Mouse (Mus musculus): ENCODE data around the gene Mei1. TPM values are rescaled to one million over a fixed set of nuclear protein-coding genes. Genes with fewer than 3 reads are reported as not detected.

Gene Mei1
- polyA plus RNA-seq, 1 experiment = 0.13 TPM

- Histone ChIP-seq H3K27ac (ENCODE audit: insufficient read depth, low read length) (no peak overlapping the region), H3K4me1 (ENCODE audit: control insufficient read depth, insufficient read depth, low read length) (peaks cover 33% of the 10 kb centered on the region), H3K4me3 (replicated peaks; ENCODE audit: insufficient read depth, low read depth, low read length) (no peak overlapping the region), H3K27me3 (ENCODE audit: control insufficient read depth, insufficient read depth, low read length) (no peaks in the 10 kb centered on the region)
- 78% methylated on average over 7 of the region's 7 CpGs for WGBS
- TF ChIP-seq POLR2A (IDR thresholded peaks at IDR 0.05; ENCODE audit: borderline replicate concordance, insufficient read depth, low read length) (no peak), CTCF (IDR thresholded peaks at IDR 0.05; ENCODE audit: borderline replicate concordance, insufficient read depth, low read depth, low read length) (no peak)
- DNase-seq = no peak
Measured at GRCm38 (mm10) chr15:82164496-82164895, 94.7 kb downstream of the Mei1 start.

GRCm38 (mm10) chr15:82165332-82166239, 95.8 kb downstream of the Mei1 start:
- TF ChIP-seq POLR2A (IDR thresholded peaks at IDR 0.05; ENCODE audit: borderline replicate concordance, insufficient read depth, low read length) (no peak), CTCF (IDR thresholded peaks at IDR 0.05; ENCODE audit: borderline replicate concordance, insufficient read depth, low read depth, low read length) (peak; percentile 87)
- Histone ChIP-seq H3K27ac (ENCODE audit: insufficient read depth, low read length) (no peak overlapping the region), H3K4me3 (replicated peaks; ENCODE audit: insufficient read depth, low read depth, low read length) (no peak overlapping the region), H3K27me3 (ENCODE audit: control insufficient read depth, insufficient read depth, low read length) (no peaks in the 10 kb centered on the region), H3K4me1 (ENCODE audit: control insufficient read depth, insufficient read depth, low read length) (peaks cover 26% of the 10 kb centered on the region)
- WGBS = 49% methylated on average over 8 of the region's 8 CpGs
- peak; percentile 69 to 83 for DNase-seq

GRCm38 (mm10) chr15:82166240-82167100, 96.7 kb downstream of the Mei1 start:
- no peak for TF ChIP-seq CTCF (IDR thresholded peaks at IDR 0.05; ENCODE audit: borderline replicate concordance, insufficient read depth, low read depth, low read length)
- TF ChIP-seq POLR2A (IDR thresholded peaks at IDR 0.05; ENCODE audit: borderline replicate concordance, insufficient read depth, low read length) = no peak
- Histone ChIP-seq H3K27ac (ENCODE audit: insufficient read depth, low read length) (no peak overlapping the region), H3K27me3 (ENCODE audit: control insufficient read depth, insufficient read depth, low read length) (no peaks in the 10 kb centered on the region), H3K4me3 (replicated peaks; ENCODE audit: insufficient read depth, low read depth, low read length) (no peak overlapping the region), H3K4me1 (ENCODE audit: control insufficient read depth, insufficient read depth, low read length) (peaks cover 29% of the 10 kb centered on the region)
- WGBS = 62% methylated on average over 22 of the region's 22 CpGs
- DNase-seq = no peak

- DNase-seq = no peak
- 49% methylated on average over 23 of the region's 23 CpGs for WGBS
- Histone ChIP-seq H3K27me3 (ENCODE audit: control insufficient read depth, insufficient read depth, low read length) (no peaks in the 10 kb centered on the region), H3K27ac (ENCODE audit: insufficient read depth, low read length) (no peak overlapping the region), H3K4me1 (ENCODE audit: control insufficient read depth, insufficient read depth, low read length) (peaks cover 35% of the 10 kb centered on the region), H3K4me3 (replicated peaks; ENCODE audit: insufficient read depth, low read depth, low read length) (no peak overlapping the region)
- TF ChIP-seq POLR2A (IDR thresholded peaks at IDR 0.05; ENCODE audit: borderline replicate concordance, insufficient read depth, low read length) = no peak
- TF ChIP-seq CTCF (IDR thresholded peaks at IDR 0.05; ENCODE audit: borderline replicate concordance, insufficient read depth, low read depth, low read length) = no peak
Measured at GRCm38 (mm10) chr15:82167201-82168168, 97.7 kb downstream of the Mei1 start.

GRCm38 (mm10) chr15:82169671-82170070, 99.9 kb downstream of the Mei1 start:
- Histone ChIP-seq H3K27ac (ENCODE audit: insufficient read depth, low read length) (no peak overlapping the region), H3K27me3 (ENCODE audit: control insufficient read depth, insufficient read depth, low read length) (no peaks in the 10 kb centered on the region), H3K4me1 (ENCODE audit: control insufficient read depth, insufficient read depth, low read length) (peaks cover 41% of the 10 kb centered on the region), H3K4me3 (replicated peaks; ENCODE audit: insufficient read depth, low read depth, low read length) (no peak overlapping the region)
- WGBS = 89% methylated on average over 5 of the region's 5 CpGs
- DNase-seq = no peak
- TF ChIP-seq POLR2A (IDR thresholded peaks at IDR 0.05; ENCODE audit: borderline replicate concordance, insufficient read depth, low read length) = no peak
- TF ChIP-seq CTCF (IDR thresholded peaks at IDR 0.05; ENCODE audit: borderline replicate concordance, insufficient read depth, low read depth, low read length) = no peak

GRCm38 (mm10) chr15:82170437-82171377, 100.9 kb downstream of the Mei1 start:
- Histone ChIP-seq H3K4me1 (ENCODE audit: control insufficient read depth, insufficient read depth, low read length) (peaks cover 41% of the 10 kb centered on the region), H3K27ac (ENCODE audit: insufficient read depth, low read length) (no peak overlapping the region), H3K27me3 (ENCODE audit: control insufficient read depth, insufficient read depth, low read length) (no peaks in the 10 kb centered on the region), H3K4me3 (replicated peaks; ENCODE audit: insufficient read depth, low read depth, low read length) (no peak overlapping the region)
- DNase-seq = peak; percentile 59 to 68
- TF ChIP-seq CTCF (IDR thresholded peaks at IDR 0.05; ENCODE audit: borderline replicate concordance, insufficient read depth, low read depth, low read length) (no peak), POLR2A (IDR thresholded peaks at IDR 0.05; ENCODE audit: borderline replicate concordance, insufficient read depth, low read length) (no peak)
- WGBS = 52% methylated on average over 36 of the region's 36 CpGs

All from cerebellum, adult 2 months (tissue).